Mouse (Mus musculus) Patski (cell line): ENCODE data around the gene Slc35c1. TPM values are rescaled to one million over a fixed set of nuclear protein-coding genes. Genes with fewer than 3 reads are reported as not detected.

Source experiments
- ATAC-seq: fragments of 100-300 bp; one replicate; pipeline ENCODE4 v1.8.0; 2021
- CTCF ChIA-PET: fragments of 350-600 bp; sonication (Branson Sonifier 250); formaldehyde crosslinking; loops from one replicate; lab custom pipeline; 2022; ENCODE audit warnings: inconsistent platforms; lab: Charles Lee
- POLR2A ChIA-PET: fragments of 350-600 bp; sonication (Branson Sonifier 250); formaldehyde crosslinking; loops from one replicate; lab custom pipeline; 2022; ENCODE audit warnings: antibody characterized with exemption, inconsistent platforms; lab: Charles Lee
- DNase-seq: peaks from one replicate; pipeline ENCODE4 v3.0.0-alpha.2; 2011; ENCODE audit warnings: low read depth, low spot score
- H3K27me3 ChIP-seq: fragments of 371-371 bp; one replicate; pipeline ENCODE4 v1.5.1; 2021
- CTCF ChIP-seq: fragments of 100-300 bp; IDR thresholded peaks from one replicate; pipeline ENCODE4 v1.5.1; 2021
- in situ Hi-C: fragments of 300-500 bp; cut with MboI; formaldehyde crosslinking; loops from 3 replicates; pipeline ENCODE4 v1.11.1; 2018; ENCODE audit warnings: low pct_unique_long_range_greater_than_20kb, mixed read lengths
- polyA plus RNA-seq: library from polyadenylated mRNA; unstranded; gene quantifications from one replicate; pipeline ENCODE4 v1.2.3, GENCODE M21; 2021

The Slc35c1 gene
- polyA plus RNA-seq, 1 experiment from 2014 or later: 11.0 TPM

DNA sequence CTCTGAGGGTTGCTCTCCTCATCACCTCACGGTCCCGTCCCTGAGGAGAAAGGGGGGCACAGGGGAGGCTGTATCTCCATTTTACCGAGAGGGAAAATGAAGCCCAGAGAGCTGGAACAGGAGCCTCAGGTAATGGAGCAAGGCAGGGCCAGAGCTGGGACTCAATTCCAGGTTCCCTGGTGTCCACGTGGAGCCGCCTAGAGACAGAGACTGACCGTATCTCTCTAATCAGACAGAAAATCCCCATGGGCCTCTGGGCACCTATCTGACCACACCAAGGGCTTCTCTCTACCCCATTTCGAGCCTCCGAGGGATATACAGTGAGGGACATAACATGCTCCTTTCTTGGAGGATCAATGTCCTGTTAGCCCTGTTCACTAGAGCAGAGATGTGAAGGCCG is 37.2 kb downstream of the Slc35c1 start:
- ATAC-seq: no peak
- CTCF ChIA-PET: interaction anchor here (1.5 to 1.9 kb wide), 3 partner anchors 15 to 50 kb away, joined by 3 to 6 read pairs (median 5); no protein-coding TSS in a partner anchor
- POLR2A ChIA-PET: interaction anchor here (1.1 to 1.4 kb wide), 2 partner anchors 33 to 39 kb away, joined by 3 to 4 read pairs; no protein-coding TSS in a partner anchor
- TF ChIP-seq CTCF: no peak
- in situ Hi-C loops: no loop called here
- no peak for DNase-seq
- H3K27me3 ChIP-seq: no peaks in the 10 kb centered on the region

DNA sequence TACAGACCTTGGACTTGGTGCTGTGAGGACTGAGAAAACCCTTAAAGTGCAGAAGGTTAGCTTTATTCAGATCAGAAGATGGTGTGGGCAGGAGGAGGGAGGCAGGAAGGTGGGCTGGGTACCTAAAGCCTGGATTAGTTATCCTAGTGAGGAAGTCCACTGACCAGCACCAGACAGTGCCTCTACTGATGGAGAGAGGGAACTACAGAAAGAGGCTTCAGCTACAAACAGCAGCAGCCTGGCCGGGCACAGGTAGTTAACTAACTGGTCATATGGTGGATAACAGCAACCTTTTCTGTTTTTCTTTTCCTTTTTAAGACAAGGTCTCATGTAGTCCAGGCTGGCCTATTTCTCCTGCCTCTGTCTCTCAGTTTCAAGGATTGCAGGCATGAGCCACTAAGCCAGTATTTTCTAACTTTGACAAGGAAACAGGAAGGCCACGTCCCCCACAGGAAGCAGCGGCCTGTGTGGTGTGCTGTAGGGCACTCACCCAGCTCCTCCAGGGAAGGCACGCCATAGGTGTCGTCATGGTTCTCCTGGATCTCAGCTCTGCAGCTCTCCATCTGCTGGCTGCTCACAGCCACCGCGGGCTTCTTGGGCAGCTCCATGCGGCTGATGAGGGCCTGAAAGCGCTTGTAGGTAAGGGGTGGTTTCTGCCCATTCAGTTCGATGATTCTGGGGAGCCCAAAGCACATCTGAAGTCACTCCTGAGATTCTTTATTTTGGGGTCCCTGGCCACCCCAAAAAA is 37.8 kb downstream of the Slc35c1 start:
- no peak for TF ChIP-seq CTCF
- H3K27me3 ChIP-seq: no peaks in the 10 kb centered on the region
- ChIA-PET CTCF (interaction anchor here (1.0 to 1.9 kb wide), 5 partner anchors 9 to 49 kb away, joined by 3 to 10 read pairs (median 5); no protein-coding TSS in a partner anchor), POLR2A (interaction anchor here (1.1 to 1.4 kb wide), 3 partner anchors 9 to 39 kb away, joined by 3 to 6 read pairs (median 4); no protein-coding TSS in a partner anchor)
- no peak for ATAC-seq
- no peak for DNase-seq
- in situ Hi-C loops: no loop called here

DNA sequence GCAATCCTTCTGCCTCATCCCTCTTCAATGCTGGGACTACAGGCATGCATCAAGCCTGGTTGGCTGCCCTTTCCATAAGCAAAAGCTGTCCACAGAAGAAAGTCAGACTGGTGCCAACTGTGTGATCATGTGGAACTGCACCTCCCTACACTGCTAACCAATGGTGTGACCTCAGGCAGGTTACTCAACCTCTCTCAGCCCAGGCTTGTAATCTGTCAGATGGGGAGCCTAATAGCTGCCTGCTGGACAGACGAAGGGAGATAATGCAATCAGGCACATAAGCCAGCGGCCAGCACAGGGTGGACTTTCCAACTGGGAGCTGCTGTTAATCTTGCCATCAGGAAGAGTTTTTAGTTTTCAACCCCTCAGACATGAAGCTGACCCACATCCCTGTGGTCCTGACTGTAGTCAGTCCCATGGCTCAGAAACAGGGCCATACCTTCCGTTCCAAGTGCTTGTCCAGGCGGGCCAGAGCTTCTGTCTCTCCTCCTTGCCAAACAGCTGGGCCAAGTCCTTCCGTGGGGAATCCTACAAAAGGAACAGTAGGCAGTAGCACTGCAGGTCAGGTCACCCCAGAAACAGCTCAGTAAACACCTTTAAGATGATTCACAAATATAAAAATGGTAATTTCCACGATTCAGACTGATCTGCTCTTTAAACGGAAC is 38.5 kb downstream of the Slc35c1 start:
- no peaks in the 10 kb centered on the region for H3K27me3 ChIP-seq
- in situ Hi-C loops: no loop called here
- ChIA-PET CTCF (interaction anchor here (0.6 to 1.9 kb wide), 7 partner anchors 9 to 49 kb away, joined by 3 to 10 read pairs (median 3); no protein-coding TSS in a partner anchor), POLR2A (interaction anchor here (0.5 to 1.3 kb wide), 2 partner anchors 10 to 240 kb away, joined by 4 to 6 read pairs; no protein-coding TSS in a partner anchor)
- TF ChIP-seq CTCF: no peak
- ATAC-seq (peak; percentile 68), DNase-seq (peak; percentile 49)

DNA sequence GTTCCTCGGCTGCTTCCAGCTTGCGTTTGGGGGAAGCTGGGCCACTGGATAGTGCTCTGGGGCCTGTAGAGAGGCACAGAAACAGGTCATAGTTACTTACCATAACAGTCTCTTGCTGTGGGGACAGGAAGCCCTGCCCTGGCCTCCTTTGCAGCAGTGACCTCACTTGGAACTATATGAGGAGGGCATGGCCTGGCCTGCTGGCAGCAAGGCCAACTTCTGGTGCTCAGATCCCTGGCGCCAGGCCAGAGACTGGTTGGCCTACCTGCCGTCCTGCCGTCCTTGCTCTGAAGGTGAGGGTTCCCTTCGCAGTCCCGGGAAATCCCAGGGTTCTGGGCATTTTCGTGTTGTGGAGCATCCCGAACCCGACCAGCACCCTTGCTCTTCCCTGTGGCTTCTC is 48.6 kb downstream of the Slc35c1 start:
- CTCF ChIA-PET: no interaction called here
- no peak for ATAC-seq
- in situ Hi-C loops: no loop called here
- DNase-seq: no peak
- H3K27me3 ChIP-seq: no peaks in the 10 kb centered on the region
- TF ChIP-seq CTCF: no peak
- POLR2A ChIA-PET: no interaction called here

DNA sequence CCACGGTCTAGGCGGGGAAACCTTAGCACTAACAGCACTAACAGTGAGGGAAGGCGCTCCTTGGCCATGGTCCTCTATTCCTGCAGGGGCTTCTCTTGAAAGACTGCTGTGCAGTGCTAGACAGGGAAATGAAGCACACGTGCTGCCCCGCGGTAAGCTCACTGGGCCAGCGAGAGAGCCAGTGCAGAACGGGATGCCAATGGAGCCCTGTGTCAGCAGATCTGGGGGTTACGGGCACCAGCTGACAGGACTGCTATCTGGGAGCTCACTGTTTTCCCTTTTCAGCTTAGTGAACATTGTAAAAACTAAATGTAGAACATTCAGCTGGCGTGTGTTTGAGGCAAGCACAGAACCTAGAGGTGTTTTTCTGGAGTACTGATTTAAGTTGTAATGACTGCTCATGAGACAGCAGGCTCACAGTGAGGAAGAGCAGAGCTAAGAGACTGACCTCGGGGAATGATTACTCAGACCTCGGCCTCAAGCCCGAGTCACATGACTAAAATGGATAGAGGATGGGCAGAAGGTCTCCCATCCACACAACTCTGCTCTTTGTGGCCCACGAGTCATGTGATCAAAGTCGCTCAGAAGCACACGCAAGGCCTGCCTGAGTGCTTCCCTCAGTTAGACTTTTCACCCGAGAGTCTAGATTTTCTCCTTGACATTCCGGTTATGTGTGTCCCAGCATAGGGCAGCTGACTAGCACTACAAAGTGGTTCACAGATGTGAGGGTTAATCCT is 51.9 kb downstream of the Slc35c1 start:
- TF ChIP-seq CTCF: no peak
- ChIA-PET POLR2A (no interaction called here), CTCF (interaction anchor here (1.2 kb wide), 1 partner anchor 12 kb away, joined by 3 read pairs; no protein-coding TSS in a partner anchor)
- in situ Hi-C loops: no loop called here
- no peak for ATAC-seq
- H3K27me3 ChIP-seq: no peaks in the 10 kb centered on the region
- DNase-seq: no peak

DNA sequence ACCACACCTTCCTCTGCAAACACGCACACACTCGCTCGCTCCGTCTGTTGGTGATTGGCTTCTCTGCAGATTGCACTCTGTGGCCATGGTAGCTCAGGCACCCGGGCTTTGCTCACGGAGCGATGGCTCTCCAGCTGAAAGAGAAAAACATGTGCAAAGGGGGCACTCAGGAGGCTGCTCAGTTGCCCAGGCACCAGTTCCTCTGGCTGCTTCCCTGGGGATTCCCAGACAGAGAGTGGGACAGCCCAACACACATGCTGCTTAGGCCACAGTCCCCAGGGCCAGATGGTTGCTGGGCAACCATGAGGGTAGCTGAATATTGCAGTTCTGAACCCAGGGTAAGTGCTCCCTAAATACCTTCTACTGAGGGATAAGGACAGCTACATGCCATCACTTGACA is 54.7 kb downstream of the Slc35c1 start:
- in situ Hi-C loops: no loop called here
- ChIA-PET POLR2A (no interaction called here), CTCF (interaction anchor here (0.8 kb wide), 1 partner anchor 12 kb away, joined by 3 read pairs; no protein-coding TSS in a partner anchor)
- DNase-seq (no peak), ATAC-seq (no peak)
- H3K27me3 ChIP-seq: no peaks in the 10 kb centered on the region
- no peak for TF ChIP-seq CTCF

DNA sequence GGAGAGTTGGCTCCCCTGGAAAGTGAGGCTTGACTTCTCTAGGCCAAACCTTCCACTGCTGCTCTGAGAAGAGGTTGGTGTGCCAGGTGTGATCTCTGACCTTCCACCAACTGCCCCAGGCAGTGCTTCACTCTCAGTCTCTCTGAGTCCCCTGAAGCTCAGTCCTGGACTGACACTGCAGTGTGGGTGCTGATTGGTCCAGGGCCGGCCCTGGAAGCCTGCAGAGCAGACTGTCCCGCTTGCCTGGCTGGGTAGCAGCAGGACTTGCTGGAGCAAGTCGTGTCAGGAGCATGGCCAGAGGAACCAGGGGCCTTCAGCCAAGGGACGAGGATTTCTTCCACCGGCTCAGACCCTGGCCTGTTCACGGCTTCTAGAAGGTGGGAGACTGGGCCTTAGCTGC is 55.6 kb downstream of the Slc35c1 start:
- H3K27me3 ChIP-seq: no peaks in the 10 kb centered on the region
- POLR2A ChIA-PET: interaction anchor here (0.5 kb wide), 1 partner anchor 10 kb away, joined by 3 read pairs; no protein-coding TSS in a partner anchor
- DNase-seq (no peak), ATAC-seq (no peak)
- CTCF ChIA-PET: no interaction called here
- in situ Hi-C loops: no loop called here
- no peak for TF ChIP-seq CTCF

DNA sequence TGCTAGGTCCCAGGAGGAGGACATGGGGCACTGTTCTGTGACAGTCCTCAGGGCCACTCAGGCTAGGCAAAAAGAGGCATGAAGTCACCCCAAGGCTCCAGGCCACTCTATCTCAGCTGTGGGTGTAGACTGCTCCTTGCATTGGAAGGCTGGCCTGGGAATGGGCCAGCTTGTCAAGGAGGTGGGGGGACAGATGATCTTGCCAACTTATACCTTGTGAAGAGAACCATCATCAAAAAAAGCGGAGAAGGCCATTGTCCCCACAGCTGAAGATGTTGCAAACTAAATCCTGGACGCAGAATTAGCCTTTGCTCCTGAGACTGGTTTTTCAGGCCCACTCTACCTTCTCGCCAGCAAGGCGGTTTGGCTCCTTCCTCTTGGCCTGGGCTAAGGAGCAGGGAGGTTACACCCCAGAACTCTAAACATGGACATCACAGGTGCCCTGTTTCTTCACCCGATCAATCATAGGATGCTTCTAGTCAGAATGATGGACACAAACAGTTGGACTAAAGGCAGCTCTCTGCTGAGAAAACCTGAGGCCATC is 56.5 kb downstream of the Slc35c1 start:
- TF ChIP-seq CTCF: no peak
- in situ Hi-C loops: no loop called here
- no peak for ATAC-seq
- CTCF ChIA-PET: no interaction called here
- H3K27me3 ChIP-seq: no peaks in the 10 kb centered on the region
- POLR2A ChIA-PET: interaction anchor here (0.7 kb wide), 1 partner anchor 20 kb away, joined by 3 read pairs; no protein-coding TSS in a partner anchor
- DNase-seq: no peak

Other genes starting within 250 kb of the Slc35c1 start
- gene Pex16, start 85.9 kb downstream of the Slc35c1 start, polyA plus RNA-seq: 21.4 TPM
- 0.55 TPM for gene Large2, start 85.7 kb downstream of the Slc35c1 start, polyA plus RNA-seq
- gene 1700029I15Rik, start 78.0 kb downstream of the Slc35c1 start, polyA plus RNA-seq: 2.8 TPM
- 48.1 TPM for gene Mapk8ip1, start 59.3 kb downstream of the Slc35c1 start, polyA plus RNA-seq
- 16.7 TPM for gene Cry2, start 26.5 kb downstream of the Slc35c1 start, polyA plus RNA-seq
- gene Chst1, start 139.2 kb upstream of the Slc35c1 start, polyA plus RNA-seq: 5.3 TPM